Mouse (Mus musculus): ENCODE data around the gene Aifm3. TPM values are rescaled to one million over a fixed set of nuclear protein-coding genes. Genes with fewer than 3 reads are reported as not detected.

Aifm3 gene
- polyA plus RNA-seq, 1 experiment from 2014 or later, result 0.84 TPM

DNA sequence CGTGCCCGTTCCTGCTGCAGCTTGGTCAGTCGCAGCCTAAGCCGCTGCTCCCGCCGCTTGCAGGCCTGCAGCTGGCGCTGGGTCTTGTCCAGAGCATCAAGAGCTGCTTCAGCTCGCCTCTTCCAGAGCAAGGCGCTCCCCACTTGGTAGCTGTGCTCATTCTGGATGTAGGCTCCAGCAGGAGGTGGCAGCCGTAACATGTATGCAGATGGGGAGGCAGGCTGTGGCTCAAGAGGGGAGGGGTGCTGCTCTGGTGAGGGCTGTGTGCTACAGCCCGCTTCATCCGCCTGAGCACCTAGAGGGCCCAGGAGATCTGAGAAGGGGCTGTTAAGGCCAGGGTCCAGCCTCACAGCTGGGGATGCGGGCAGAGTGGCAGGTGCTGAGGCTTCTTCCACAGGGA is 38.9 kb downstream of the Aifm3 start:
- no peak for DNase-seq (ENCODE audit: low spot score)
- ATAC-seq (replicated peaks; ENCODE audit: low FRiP score), result no peak
- Histone ChIP-seq H3K9ac (ENCODE audit: low read depth, low read length) (no peak overlapping the region), H3K9me3 (ENCODE audit: control insufficient read depth, low read length) (no peaks in the 10 kb centered on the region), H3K4me3 (ENCODE audit: low read depth, low read length) (no peak overlapping the region), H3K4me1 (replicated peaks; ENCODE audit: control insufficient read depth, insufficient read depth, low read length) (peaks cover 12% of the 10 kb centered on the region), H3K27ac (ENCODE audit: low read depth, low read length) (no peak overlapping the region), H3K27me3 (replicated peaks; ENCODE audit: control insufficient read depth, insufficient read depth, low read length) (no peaks in the 10 kb centered on the region), H3K4me2 (no peak overlapping the region), H3K36me3 (ENCODE audit: control insufficient read depth, insufficient read depth, low read length) (peaks cover 26% of the 10 kb centered on the region)
- 93% methylated on average over 13 of the region's 13 CpGs for WGBS

GRCm38 (mm10) chr16:17529981-17530586 is 40.7 kb downstream of the Aifm3 start:
- peaks cover 17% of the 10 kb centered on the region; the same call in 1 of the 2 replicates for H3K36me3 ChIP-seq (ENCODE audit: control insufficient read depth, insufficient read depth, low read length)
- peak overlapping the region; percentile 94 for H3K27ac ChIP-seq (ENCODE audit: low read depth, low read length)
- ATAC-seq (replicated peaks; ENCODE audit: low FRiP score) (no peak), DNase-seq (ENCODE audit: low spot score) (peak; percentile 50)
- WGBS, result 17% methylated on average over 17 of the region's 17 CpGs
- H3K4me1 ChIP-seq (replicated peaks; ENCODE audit: control insufficient read depth, insufficient read depth, low read length), result peaks cover 12% of the 10 kb centered on the region
- no peaks in the 10 kb centered on the region for H3K9me3 ChIP-seq (ENCODE audit: control insufficient read depth, low read length)
- peak overlapping the region; percentile 98 for H3K4me2 ChIP-seq
- H3K4me3 ChIP-seq (ENCODE audit: low read depth, low read length), result peak overlapping the region; percentile 80
- peak overlapping the region; percentile 88 for H3K9ac ChIP-seq (ENCODE audit: low read depth, low read length)
- H3K27me3 ChIP-seq (replicated peaks; ENCODE audit: control insufficient read depth, insufficient read depth, low read length), result no peaks in the 10 kb centered on the region

GRCm38 (mm10) chr16:17530640-17531288 is 41.4 kb downstream of the Aifm3 start, which contains the start of gene Thap7:
Thap7 (minus strand) TSS chr16:17531136.
- Histone ChIP-seq H3K36me3 (ENCODE audit: control insufficient read depth, insufficient read depth, low read length) (peaks cover 17% of the 10 kb centered on the region; the same call in 1 of the 2 replicates), H3K27me3 (replicated peaks; ENCODE audit: control insufficient read depth, insufficient read depth, low read length) (no peaks in the 10 kb centered on the region), H3K27ac (ENCODE audit: low read depth, low read length) (peak within 1 kb of the TSS; percentile 94), H3K4me2 (peak within 1 kb of the TSS; percentile 98), H3K4me1 (replicated peaks; ENCODE audit: control insufficient read depth, insufficient read depth, low read length) (peaks cover 12% of the 10 kb centered on the region), H3K9me3 (ENCODE audit: control insufficient read depth, low read length) (no peaks in the 10 kb centered on the region), H3K9ac (ENCODE audit: low read depth, low read length) (peak within 1 kb of the TSS; percentile 88), H3K4me3 (ENCODE audit: low read depth, low read length) (peak within 1 kb of the TSS; percentile 80)
- ATAC-seq (replicated peaks; ENCODE audit: low FRiP score) (peak; percentile 95), DNase-seq (ENCODE audit: low spot score) (peak; percentile 98)
- 0% methylated on average over 67 of the region's 67 CpGs for WGBS

DNA sequence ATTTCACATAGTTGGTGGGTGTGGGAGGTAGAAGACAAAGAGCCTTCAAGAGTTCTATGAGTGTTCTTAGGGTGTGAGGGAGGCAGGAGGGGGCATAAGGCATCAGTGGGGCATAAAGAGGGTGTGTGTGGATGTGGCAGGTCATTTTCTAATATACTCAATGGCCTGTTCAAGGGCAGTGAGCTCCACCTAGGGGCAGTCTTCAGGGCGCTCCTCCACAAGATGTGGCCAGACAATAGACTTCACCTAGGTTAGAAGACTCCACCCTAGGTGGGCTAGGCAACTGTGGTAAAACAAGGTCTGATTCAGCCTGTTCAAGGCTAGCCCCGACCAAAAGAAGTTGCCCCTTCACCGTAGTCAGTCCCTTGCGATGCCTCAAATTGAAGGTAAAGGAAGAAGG is 42.9 kb downstream of the Aifm3 start:
- H3K4me1 ChIP-seq (replicated peaks; ENCODE audit: control insufficient read depth, insufficient read depth, low read length), result peaks cover 12% of the 10 kb centered on the region
- DNase-seq (ENCODE audit: low spot score), result no peak
- 60% methylated on average over 4 of the region's 4 CpGs for WGBS
- no peak overlapping the region for H3K27ac ChIP-seq (ENCODE audit: low read depth, low read length)
- no peak overlapping the region for H3K4me2 ChIP-seq
- H3K4me3 ChIP-seq (ENCODE audit: low read depth, low read length), result no peak overlapping the region
- peaks cover 13% of the 10 kb centered on the region; the same call in 1 of the 2 replicates for H3K36me3 ChIP-seq (ENCODE audit: control insufficient read depth, insufficient read depth, low read length)
- no peak overlapping the region for H3K9ac ChIP-seq (ENCODE audit: low read depth, low read length)
- H3K9me3 ChIP-seq (ENCODE audit: control insufficient read depth, low read length), result 0 out of 2 replicates have a peak, but pooled peaks cover 3% of the 10 kb centered on the region
- no peak for ATAC-seq (replicated peaks; ENCODE audit: low FRiP score)
- no peaks in the 10 kb centered on the region for H3K27me3 ChIP-seq (replicated peaks; ENCODE audit: control insufficient read depth, insufficient read depth, low read length)

- 68% methylated on average over 14 of the region's 14 CpGs for WGBS
- no peak for DNase-seq (ENCODE audit: low spot score)
- H3K4me3 ChIP-seq (ENCODE audit: low read depth, low read length), result no peak overlapping the region
- no peak overlapping the region for H3K27ac ChIP-seq (ENCODE audit: low read depth, low read length)
- peaks cover 8% of the 10 kb centered on the region; the same call in 1 of the 2 replicates for H3K36me3 ChIP-seq (ENCODE audit: control insufficient read depth, insufficient read depth, low read length)
- no peak for ATAC-seq (replicated peaks; ENCODE audit: low FRiP score)
- no peaks in the 10 kb centered on the region for H3K27me3 ChIP-seq (replicated peaks; ENCODE audit: control insufficient read depth, insufficient read depth, low read length)
- H3K4me2 ChIP-seq, result no peak overlapping the region
- H3K9ac ChIP-seq (ENCODE audit: low read depth, low read length), result no peak overlapping the region
- H3K9me3 ChIP-seq (ENCODE audit: control insufficient read depth, low read length), result 0 out of 2 replicates have a peak, but pooled peaks cover 3% of the 10 kb centered on the region
- H3K4me1 ChIP-seq (replicated peaks; ENCODE audit: control insufficient read depth, insufficient read depth, low read length), result peaks cover 12% of the 10 kb centered on the region
These were observed 43.4 kb downstream of the Aifm3 start for GRCm38 (mm10) chr16:17532676-17533329.

GRCm38 (mm10) chr16:17536584-17536983 is 47.2 kb downstream of the Aifm3 start:
- Histone ChIP-seq H3K36me3 (ENCODE audit: control insufficient read depth, insufficient read depth, low read length) (no peaks in the 10 kb centered on the region), H3K9me3 (ENCODE audit: control insufficient read depth, low read length) (0 out of 2 replicates have a peak, but pooled peaks cover 3% of the 10 kb centered on the region), H3K4me3 (ENCODE audit: low read depth, low read length) (no peak overlapping the region), H3K9ac (ENCODE audit: low read depth, low read length) (no peak overlapping the region), H3K4me1 (replicated peaks; ENCODE audit: control insufficient read depth, insufficient read depth, low read length) (peaks cover 4% of the 10 kb centered on the region), H3K27ac (ENCODE audit: low read depth, low read length) (no peak overlapping the region), H3K4me2 (no peak overlapping the region), H3K27me3 (replicated peaks; ENCODE audit: control insufficient read depth, insufficient read depth, low read length) (peaks cover 5% of the 10 kb centered on the region; the same call in 1 of the 2 replicates)
- DNase-seq (ENCODE audit: low spot score) (no peak), ATAC-seq (replicated peaks; ENCODE audit: low FRiP score) (no peak)
- WGBS, result 75% methylated on average over 3 of the region's 3 CpGs

DNA sequence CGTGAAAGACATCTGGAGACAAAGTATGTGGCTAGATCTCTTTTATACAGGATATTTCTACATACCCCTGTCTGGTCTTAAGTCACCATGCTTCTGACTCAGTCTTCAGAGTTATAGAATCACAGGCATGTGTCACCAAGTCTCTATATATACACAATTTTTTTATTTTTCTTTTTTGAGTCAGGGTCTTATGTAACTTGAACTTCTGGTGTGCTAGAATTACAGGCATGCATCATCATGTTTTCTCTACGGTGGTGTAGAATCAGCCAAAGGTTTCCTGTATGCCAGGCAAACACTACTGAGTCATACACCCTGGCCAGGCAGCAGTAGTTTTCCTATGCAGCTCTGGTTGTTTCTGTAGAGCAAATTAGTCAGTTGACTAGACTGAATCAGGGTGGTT is 53.2 kb downstream of the Aifm3 start:
- Histone ChIP-seq H3K4me1 (replicated peaks; ENCODE audit: control insufficient read depth, insufficient read depth, low read length) (no peaks in the 10 kb centered on the region), H3K9ac (ENCODE audit: low read depth, low read length) (no peak overlapping the region), H3K27ac (ENCODE audit: low read depth, low read length) (no peak overlapping the region), H3K4me2 (no peak overlapping the region), H3K9me3 (ENCODE audit: control insufficient read depth, low read length) (no peaks in the 10 kb centered on the region), H3K4me3 (ENCODE audit: low read depth, low read length) (no peak overlapping the region), H3K36me3 (ENCODE audit: control insufficient read depth, insufficient read depth, low read length) (no peaks in the 10 kb centered on the region), H3K27me3 (replicated peaks; ENCODE audit: control insufficient read depth, insufficient read depth, low read length) (peaks cover 5% of the 10 kb centered on the region; the same call in 1 of the 2 replicates)
- DNase-seq (ENCODE audit: low spot score) (no peak), ATAC-seq (replicated peaks; ENCODE audit: low FRiP score) (no peak)
- 61% methylated on average over 2 of the region's 2 CpGs for WGBS

GRCm38 (mm10) chr16:17552837-17553236 is 63.4 kb downstream of the Aifm3 start:
- ATAC-seq (replicated peaks; ENCODE audit: low FRiP score) (no peak), DNase-seq (ENCODE audit: low spot score) (no peak)
- Histone ChIP-seq H3K27me3 (replicated peaks; ENCODE audit: control insufficient read depth, insufficient read depth, low read length) (no peaks in the 10 kb centered on the region), H3K4me3 (ENCODE audit: low read depth, low read length) (no peak overlapping the region), H3K27ac (ENCODE audit: low read depth, low read length) (no peak overlapping the region), H3K36me3 (ENCODE audit: control insufficient read depth, insufficient read depth, low read length) (no peaks in the 10 kb centered on the region), H3K9ac (ENCODE audit: low read depth, low read length) (no peak overlapping the region), H3K4me2 (no peak overlapping the region), H3K4me1 (replicated peaks; ENCODE audit: control insufficient read depth, insufficient read depth, low read length) (peaks cover 27% of the 10 kb centered on the region), H3K9me3 (ENCODE audit: control insufficient read depth, low read length) (no peaks in the 10 kb centered on the region)
- 59% methylated on average over 7 of the region's 7 CpGs for WGBS
